Mouse (Mus musculus): ENCODE results near the gene Gadd45a. TPM values are rescaled to one million over a fixed set of nuclear protein-coding genes. Genes with fewer than 3 reads are reported as not detected.
A peak's percentile ranks its signal among the peaks of the same experiment; 100 is the strongest.

The Gadd45a gene
- polyA plus RNA-seq, 2 experiments, result 11.9 to 20.3 TPM

GRCm38 (mm10) chr6:67077477-67077876, 40.2 kb upstream of the Gadd45a start:
- DNase-seq (ENCODE audit: low spot score), result peak; percentile 11
- H3K4me1 ChIP-seq (ENCODE audit: control insufficient read depth, insufficient read depth, low read length), result peaks cover 11% of the 10 kb centered on the region
- 50% methylated on average over 3 of the region's 3 CpGs for WGBS

GRCm38 (mm10) chr6:67076348-67076747, 39.1 kb upstream of the Gadd45a start:
- ATAC-seq (ENCODE audit: low FRiP score, low read depth), result no peak
- 57% methylated on average over 1 of the region's 1 CpGs for WGBS

More at GRCm38 (mm10) chr6:67077477-67077876, 40.2 kb upstream of the Gadd45a start:
- H3K27me3 ChIP-seq (ENCODE audit: control insufficient read depth, insufficient read depth, low read length), result no peaks in the 10 kb centered on the region
- no peak overlapping the region for H3K27ac ChIP-seq (replicated peaks; ENCODE audit: low read depth, low read length)
- ATAC-seq (ENCODE audit: low FRiP score, low read depth), result no peak
- H3K4me2 ChIP-seq (replicated peaks; ENCODE audit: low read depth, low read length, severe bottlenecking), result no peak overlapping the region
- no peaks in the 10 kb centered on the region for H3K9me3 ChIP-seq (ENCODE audit: control insufficient read depth, low read length)
- no peak overlapping the region for H3K4me3 ChIP-seq (replicated peaks; ENCODE audit: low read length)
- TF ChIP-seq POLR2A (IDR thresholded peaks at IDR 0.05; ENCODE audit: borderline replicate concordance, extremely low read depth, insufficient read depth, insufficient read length), result no peak
- no peak overlapping the region for H3K9ac ChIP-seq (ENCODE audit: low read depth, low read length, severe bottlenecking)
- no peaks in the 10 kb centered on the region for H3K36me3 ChIP-seq (ENCODE audit: control insufficient read depth, insufficient read depth, low read length)

DNA sequence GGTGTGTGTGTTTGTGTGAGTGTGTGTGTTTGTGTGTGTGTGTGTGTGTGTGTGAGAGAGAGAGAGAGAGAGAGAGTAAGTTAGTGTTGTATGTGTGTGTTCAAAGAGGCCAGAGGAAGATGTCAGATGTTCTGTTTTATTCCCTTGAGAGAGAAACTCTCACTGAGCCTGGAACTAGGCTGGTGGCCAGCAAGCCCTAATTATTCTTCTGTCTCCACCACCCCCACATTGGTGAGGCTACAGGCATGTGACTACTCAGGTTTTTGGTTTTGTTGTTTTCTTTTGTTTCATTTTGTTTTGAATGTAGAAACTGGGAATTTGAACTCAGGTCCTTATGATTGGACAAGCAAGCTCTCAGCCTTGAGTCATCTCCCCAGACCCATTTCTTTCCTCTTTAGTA, 37.6 kb upstream of the Gadd45a start:
- Histone ChIP-seq H3K36me3 (ENCODE audit: control insufficient read depth, insufficient read depth, low read length) (no peaks in the 10 kb centered on the region), H3K27me3 (ENCODE audit: control insufficient read depth, insufficient read depth, low read length) (no peaks in the 10 kb centered on the region), H3K9me3 (ENCODE audit: control insufficient read depth, low read length) (no peaks in the 10 kb centered on the region), H3K9ac (ENCODE audit: low read depth, low read length, severe bottlenecking) (no peak overlapping the region), H3K4me3 (replicated peaks; ENCODE audit: low read length) (no peak overlapping the region), H3K4me1 (ENCODE audit: control insufficient read depth, insufficient read depth, low read length) (peaks cover 11% of the 10 kb centered on the region), H3K4me2 (replicated peaks; ENCODE audit: low read depth, low read length, severe bottlenecking) (no peak overlapping the region), H3K27ac (replicated peaks; ENCODE audit: low read depth, low read length) (no peak overlapping the region)
- no peak for TF ChIP-seq POLR2A (IDR thresholded peaks at IDR 0.05; ENCODE audit: borderline replicate concordance, extremely low read depth, insufficient read depth, insufficient read length)
- no peak for ATAC-seq (ENCODE audit: low FRiP score, low read depth)
- DNase-seq (ENCODE audit: low spot score), result no peak

More at GRCm38 (mm10) chr6:67076348-67076747, 39.1 kb upstream of the Gadd45a start:
- no peak overlapping the region for H3K4me2 ChIP-seq (replicated peaks; ENCODE audit: low read depth, low read length, severe bottlenecking)
- no peak for TF ChIP-seq POLR2A (IDR thresholded peaks at IDR 0.05; ENCODE audit: borderline replicate concordance, extremely low read depth, insufficient read depth, insufficient read length)
- no peak for DNase-seq (ENCODE audit: low spot score)
- no peaks in the 10 kb centered on the region for H3K27me3 ChIP-seq (ENCODE audit: control insufficient read depth, insufficient read depth, low read length)
- no peak overlapping the region for H3K27ac ChIP-seq (replicated peaks; ENCODE audit: low read depth, low read length)
- H3K36me3 ChIP-seq (ENCODE audit: control insufficient read depth, insufficient read depth, low read length), result no peaks in the 10 kb centered on the region
- no peak overlapping the region for H3K9ac ChIP-seq (ENCODE audit: low read depth, low read length, severe bottlenecking)
- H3K4me3 ChIP-seq (replicated peaks; ENCODE audit: low read length), result no peak overlapping the region
- H3K9me3 ChIP-seq (ENCODE audit: control insufficient read depth, low read length), result no peaks in the 10 kb centered on the region
- peaks cover 11% of the 10 kb centered on the region for H3K4me1 ChIP-seq (ENCODE audit: control insufficient read depth, insufficient read depth, low read length)

DNA sequence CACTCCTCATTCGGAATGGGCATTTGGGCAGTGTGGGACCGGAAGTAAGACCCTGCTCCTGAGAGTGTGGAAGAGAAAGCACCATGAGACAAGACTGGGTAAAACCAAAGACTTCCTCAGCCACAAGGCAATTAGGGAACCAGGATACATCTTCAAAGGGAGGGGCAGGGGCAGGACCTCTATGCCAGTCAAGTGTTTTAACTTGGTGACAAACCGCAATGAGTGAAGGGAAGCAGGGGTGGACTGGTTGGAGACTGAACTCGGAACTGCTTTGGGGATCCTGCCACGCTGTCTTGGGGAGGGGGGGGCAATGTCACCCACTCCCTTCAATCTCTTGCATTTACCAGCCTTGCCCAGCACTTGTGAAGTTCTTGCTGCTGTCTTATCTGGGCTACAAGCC, 36.7 kb upstream of the Gadd45a start:
- no peak overlapping the region for H3K27ac ChIP-seq (replicated peaks; ENCODE audit: low read depth, low read length)
- no peak overlapping the region for H3K4me2 ChIP-seq (replicated peaks; ENCODE audit: low read depth, low read length, severe bottlenecking)
- ATAC-seq (ENCODE audit: low FRiP score, low read depth) (no peak), DNase-seq (ENCODE audit: low spot score) (no peak)
- H3K4me3 ChIP-seq (replicated peaks; ENCODE audit: low read length), result no peak overlapping the region
- WGBS, result 68% methylated on average over 5 of the region's 5 CpGs
- no peaks in the 10 kb centered on the region for H3K36me3 ChIP-seq (ENCODE audit: control insufficient read depth, insufficient read depth, low read length)
- no peak overlapping the region for H3K9ac ChIP-seq (ENCODE audit: low read depth, low read length, severe bottlenecking)
- H3K4me1 ChIP-seq (ENCODE audit: control insufficient read depth, insufficient read depth, low read length), result peaks cover 11% of the 10 kb centered on the region
- no peak for TF ChIP-seq POLR2A (IDR thresholded peaks at IDR 0.05; ENCODE audit: borderline replicate concordance, extremely low read depth, insufficient read depth, insufficient read length)
- no peaks in the 10 kb centered on the region for H3K9me3 ChIP-seq (ENCODE audit: control insufficient read depth, low read length)
- no peaks in the 10 kb centered on the region for H3K27me3 ChIP-seq (ENCODE audit: control insufficient read depth, insufficient read depth, low read length)

GRCm38 (mm10) chr6:67073446-67073845, 36.2 kb upstream of the Gadd45a start:
- no peak for ATAC-seq (ENCODE audit: low FRiP score, low read depth)
- no peak for DNase-seq (ENCODE audit: low spot score)
- no peaks in the 10 kb centered on the region for H3K36me3 ChIP-seq (ENCODE audit: control insufficient read depth, insufficient read depth, low read length)
- H3K9me3 ChIP-seq (ENCODE audit: control insufficient read depth, low read length), result no peaks in the 10 kb centered on the region
- H3K27ac ChIP-seq (replicated peaks; ENCODE audit: low read depth, low read length), result no peak overlapping the region
- H3K9ac ChIP-seq (ENCODE audit: low read depth, low read length, severe bottlenecking), result no peak overlapping the region
- H3K4me2 ChIP-seq (replicated peaks; ENCODE audit: low read depth, low read length, severe bottlenecking), result no peak overlapping the region
- TF ChIP-seq POLR2A (IDR thresholded peaks at IDR 0.05; ENCODE audit: borderline replicate concordance, extremely low read depth, insufficient read depth, insufficient read length), result no peak
- 78% methylated on average over 4 of the region's 4 CpGs for WGBS
- no peaks in the 10 kb centered on the region for H3K27me3 ChIP-seq (ENCODE audit: control insufficient read depth, insufficient read depth, low read length)
- H3K4me1 ChIP-seq (ENCODE audit: control insufficient read depth, insufficient read depth, low read length), result peaks cover 11% of the 10 kb centered on the region
- no peak overlapping the region for H3K4me3 ChIP-seq (replicated peaks; ENCODE audit: low read length)

- Histone ChIP-seq H3K4me3 (replicated peaks; ENCODE audit: low read length) (no peak overlapping the region), H3K4me2 (replicated peaks; ENCODE audit: low read depth, low read length, severe bottlenecking) (no peak overlapping the region), H3K9me3 (ENCODE audit: control insufficient read depth, low read length) (no peaks in the 10 kb centered on the region), H3K27ac (replicated peaks; ENCODE audit: low read depth, low read length) (no peak overlapping the region), H3K9ac (ENCODE audit: low read depth, low read length, severe bottlenecking) (no peak overlapping the region), H3K4me1 (ENCODE audit: control insufficient read depth, insufficient read depth, low read length) (0 out of 2 replicates have a peak, but pooled peaks cover under 1% of the 10 kb centered on the region), H3K36me3 (ENCODE audit: control insufficient read depth, insufficient read depth, low read length) (no peaks in the 10 kb centered on the region), H3K27me3 (ENCODE audit: control insufficient read depth, insufficient read depth, low read length) (no peaks in the 10 kb centered on the region)
- DNase-seq (ENCODE audit: low spot score) (no peak), ATAC-seq (ENCODE audit: low FRiP score, low read depth) (no peak)
- TF ChIP-seq POLR2A (IDR thresholded peaks at IDR 0.05; ENCODE audit: borderline replicate concordance, extremely low read depth, insufficient read depth, insufficient read length), result no peak
- WGBS, result 83% methylated on average over 1 of the region's 1 CpGs
These were observed 34.4 kb upstream of the Gadd45a start for GRCm38 (mm10) chr6:67071615-67072014.

Data from limb, embryonic 14.5 days (tissue).